ENCODE assay signal across 15 mouse cellular contexts in the genomic region with DNA sequence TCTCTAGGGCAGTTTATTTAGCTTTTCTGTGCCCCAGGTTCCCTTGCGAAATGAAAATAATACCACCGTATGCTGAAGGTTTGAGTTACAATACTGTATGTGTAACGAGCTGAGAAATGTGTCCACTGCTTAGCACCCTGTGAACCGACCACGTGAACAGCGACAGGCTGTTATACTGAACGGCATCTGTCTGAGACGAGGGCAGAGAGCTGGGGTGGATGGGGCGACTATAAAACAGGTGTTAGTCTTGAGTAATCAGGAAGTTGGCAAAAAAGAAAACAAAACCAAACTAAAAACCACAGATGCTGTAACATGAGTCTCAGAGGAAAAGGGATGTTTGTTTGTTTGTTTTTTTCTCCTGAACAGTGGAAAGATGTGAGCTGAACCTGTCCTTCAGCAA. TPM values are rescaled to one million over a fixed set of nuclear protein-coding genes. Genes with fewer than 3 reads are reported as not detected.
DNase-seq lines count a peak whose midpoint lies in the region; ATAC-seq lines count a peak whose summit lies in the region.
"Had no signal": no experiment of that assay in that cellular context is flagged by ENCODE, and none has a peak within 500 bp of the region (broad histone marks: within the 10 kb centered on the region; RNA-seq: fewer than 3 reads in every experiment).

No protein-coding gene starts in this region.

- peaks cover 35% of the 10 kb centered on the region for H3K4me1 ChIP-seq in liver, embryonic 13.5 days (replicated peaks)
- H3K4me1 ChIP-seq in liver, embryonic 11.5 days (replicated peaks; ENCODE audit: control insufficient read depth, insufficient read depth, low read length) = peaks cover 18% of the 10 kb centered on the region

- peak; percentile 12 for DNase-seq in cerebellum, adult 11-12 months
- DNase-seq in cerebellum, postnatal 25 days = no peak
- no peak for DNase-seq in liver, embryonic 13.5 days
- DNase-seq in liver, embryonic 11.5 days (ENCODE audit: low spot score) = no peak
- DNase-seq in thymus, postnatal 36 days = peak; percentile 57 to 69
- no peak for DNase-seq in embryo, embryonic 11 days
- no peak for DNase-seq in kidney, adult 8-10 months
- DNase-seq: adrenal gland, postnatal 36 days; lung, postnatal 36 days had no signal

- no peak for ATAC-seq in liver, embryonic 13.5 days (ENCODE audit: low read depth)
- ATAC-seq in liver, embryonic 11.5 days (replicated peaks; ENCODE audit: low FRiP score) = no peak
- ATAC-seq in megakaryocyte, adult 5-6 weeks (ENCODE audit: poor library complexity, severe bottlenecking) = peak; percentile 15

- peak overlapping the region; percentile 89 for H3K4me2 ChIP-seq in liver, embryonic 13.5 days
- H3K4me2 ChIP-seq in liver, embryonic 11.5 days = no peak overlapping the region

- no peak overlapping the region for H3K9ac ChIP-seq in liver, embryonic 13.5 days
- no peak overlapping the region for H3K9ac ChIP-seq in liver, embryonic 11.5 days (ENCODE audit: low read depth, low read length)
- H3K9ac ChIP-seq: hindbrain, embryonic 13.5 days had no signal

- 70% methylated on average over 9 of the region's 9 CpGs for WGBS in liver, embryonic 13.5 days (ENCODE audit: insufficient replicate concordance)
- WGBS in liver, embryonic 11.5 days = 79% methylated on average over 9 of the region's 9 CpGs

- no peaks in the 10 kb centered on the region for H3K9me3 ChIP-seq in liver, embryonic 13.5 days (replicated peaks)
- H3K9me3 ChIP-seq in liver, embryonic 11.5 days (ENCODE audit: control insufficient read depth, low read length) = no peaks in the 10 kb centered on the region
- H3K9me3 ChIP-seq: heart, embryonic 10.5 days; hindbrain, embryonic 13.5 days had no signal

- H3K4me3 ChIP-seq in liver, embryonic 13.5 days (replicated peaks) = no peak overlapping the region
- H3K4me3 ChIP-seq in liver, embryonic 11.5 days (ENCODE audit: low read depth, low read length) = no peak overlapping the region

- H3K27me3 ChIP-seq in liver, embryonic 13.5 days = no peaks in the 10 kb centered on the region
- H3K27me3 ChIP-seq in liver, embryonic 11.5 days (replicated peaks; ENCODE audit: control insufficient read depth, insufficient read depth, low read length) = no peaks in the 10 kb centered on the region
- H3K27me3 ChIP-seq: hindbrain, embryonic 13.5 days had no signal

- H3K27ac ChIP-seq in liver, embryonic 13.5 days = no peak overlapping the region
- no peak overlapping the region for H3K27ac ChIP-seq in liver, embryonic 11.5 days (ENCODE audit: low read depth, low read length)
- H3K27ac ChIP-seq: hindbrain, embryonic 13.5 days had no signal

- H3K36me3 ChIP-seq in liver, embryonic 13.5 days = peaks cover 11% of the 10 kb centered on the region
- peaks cover 3% of the 10 kb centered on the region; the same call in 1 of the 2 replicates for H3K36me3 ChIP-seq in liver, embryonic 11.5 days (ENCODE audit: control insufficient read depth, insufficient read depth, low read length)
- H3K36me3 ChIP-seq: hindbrain, embryonic 13.5 days had no signal

RNA-seq across cellular contexts. Expression of a gene that starts 1.9 kb away (rescaled TPM):
- 275 and 284 TPM in 2 replicates for polyA plus RNA-seq in liver, embryonic 13.5 days (2015; fragmentation: Nextera tagmentation; extraction: Ambion mirVana)
- 367 and 381 TPM in 2 replicates for polyA plus RNA-seq in liver, embryonic 11.5 days (2014; fragmentation: Nextera tagmentation; extraction: Ambion mirVana)
- total RNA-seq in megakaryocyte, adult 5-6 weeks (2015) = 434 and 449 TPM in 2 replicates
- total RNA-seq in megakaryocyte, adult 5-6 weeks (2017) = 184 and 195 TPM in 2 replicates

RNA-seq across cellular contexts. Expression of a gene that starts 42.0 kb away (rescaled TPM):
- 0.28 and 0.33 TPM in 2 replicates for polyA plus RNA-seq in liver, embryonic 13.5 days (2015; fragmentation: Nextera tagmentation; extraction: Ambion mirVana)
- 0.36 and 0.48 TPM in 2 replicates for polyA plus RNA-seq in liver, embryonic 11.5 days (2014; fragmentation: Nextera tagmentation; extraction: Ambion mirVana)
- total RNA-seq in megakaryocyte, adult 5-6 weeks (2015) = 0.27 TPM in 1 of 2 replicates, not detected in the other
- not detected in 2 replicates for total RNA-seq in megakaryocyte, adult 5-6 weeks (2017)

RNA-seq across cellular contexts. Expression of a gene that starts 50.8 kb away (rescaled TPM):
- not detected in 2 replicates for polyA plus RNA-seq in liver, embryonic 13.5 days (2015; fragmentation: Nextera tagmentation; extraction: Ambion mirVana)
- not detected in 2 replicates for polyA plus RNA-seq in liver, embryonic 11.5 days (2014; fragmentation: Nextera tagmentation; extraction: Ambion mirVana)
- total RNA-seq in megakaryocyte, adult 5-6 weeks (2015) = not detected in 2 replicates
- total RNA-seq in megakaryocyte, adult 5-6 weeks (2017) = not detected in 2 replicates
- total RNA-seq: adrenal gland, postnatal 36 days had no signal
- polyA plus RNA-seq: heart, embryonic 10.5 days; hindbrain, embryonic 13.5 days; limb, embryonic 11.5 days; neural tube, embryonic 11.5 days; stomach, embryonic 14.5 days had no signal

Comparison
In these comparisons a context has a peak if more than half of its experiments do, and no peak if none do; other contexts are left out.
1. DNase-seq: peak in cerebellum, adult 11-12 months (single experiment) and thymus, postnatal 36 days (2 of 2); none in cerebellum, postnatal 25 days (0 of 2), liver, embryonic 13.5 days (single experiment), liver, embryonic 11.5 days (single experiment), embryo, embryonic 11 days (single experiment) and kidney, adult 8-10 months (0 of 2).